Mouse (Mus musculus) ovary, postnatal 10 days (tissue): ENCODE results near the gene Neo1.
"Not testable (repeated sequence)": the region's sequence is repeated elsewhere in the genome, so short reads cannot be mapped to it uniquely, and the experiment has no call there.

Experiments
- DNase-seq: peaks from one replicate; pipeline ENCODE4 v3.0.0; 2022; ENCODE audit warnings: low spot score

Neo1 gene

DNA sequence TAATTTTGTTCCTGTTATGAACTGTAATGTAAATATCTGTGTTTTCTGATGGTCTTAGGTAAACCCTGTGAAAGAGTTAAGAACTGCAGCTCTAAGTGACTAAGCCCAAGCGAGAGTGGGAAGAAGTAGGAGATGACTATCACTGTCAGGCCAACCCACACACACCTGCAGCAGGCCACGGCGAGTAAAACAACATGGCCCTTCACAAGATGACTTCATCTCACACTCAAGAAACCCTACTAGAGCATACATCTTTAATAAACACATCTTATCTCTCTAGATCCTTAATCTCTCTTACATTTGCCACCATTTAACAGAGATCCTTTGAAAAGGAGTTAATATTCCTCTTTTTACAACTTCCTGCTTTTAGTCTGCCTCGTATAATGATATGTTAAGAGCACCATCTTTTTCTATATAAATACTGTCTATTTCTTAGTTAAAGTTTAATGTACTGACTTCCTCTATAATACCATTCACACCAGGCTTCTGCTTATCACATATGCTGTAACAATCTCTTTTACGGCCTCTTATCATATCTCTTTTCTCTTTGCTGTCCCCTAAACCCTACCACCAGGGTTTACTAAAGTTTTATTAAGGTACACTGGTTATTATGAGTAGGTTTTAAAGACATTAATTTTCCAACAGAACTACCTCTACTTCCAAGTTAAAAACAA lies 46.8 kb downstream of the Neo1 start:
- DNase-seq: no peak

GRCm38 (mm10) chr9:58979034-58979433 lies 57.2 kb downstream of the Neo1 start:
- no peak for DNase-seq

- DNase-seq: not testable (repeated sequence)
Observed at GRCm38 (mm10) chr9:58971154-58971553, 65.1 kb downstream of the Neo1 start.

DNA sequence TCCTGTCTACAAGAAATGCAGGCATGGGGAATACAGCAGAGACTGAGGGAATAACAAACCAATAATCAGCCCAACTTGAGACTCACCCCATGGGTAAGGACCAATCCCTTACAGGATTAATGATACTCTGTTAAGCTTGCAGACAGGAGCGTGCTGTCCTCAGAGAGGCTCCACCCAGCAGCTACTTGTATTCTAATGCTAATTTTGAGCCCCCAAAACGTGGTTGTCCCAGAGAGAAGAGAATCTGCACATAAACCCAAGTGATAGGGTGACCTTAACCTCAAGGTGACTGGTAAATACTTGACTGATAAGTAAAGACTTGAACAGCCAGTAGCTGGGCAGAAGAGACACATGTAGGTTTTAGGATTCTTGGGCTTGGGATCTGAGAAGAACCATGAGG lies 68.9 kb downstream of the Neo1 start:
- DNase-seq: no peak

GRCm38 (mm10) chr9:58955507-58955906 lies 80.7 kb downstream of the Neo1 start:
- DNase-seq: no peak

- DNase-seq: not testable (repeated sequence)
Observed at GRCm38 (mm10) chr9:58945910-58946309, 90.3 kb downstream of the Neo1 start.

DNA sequence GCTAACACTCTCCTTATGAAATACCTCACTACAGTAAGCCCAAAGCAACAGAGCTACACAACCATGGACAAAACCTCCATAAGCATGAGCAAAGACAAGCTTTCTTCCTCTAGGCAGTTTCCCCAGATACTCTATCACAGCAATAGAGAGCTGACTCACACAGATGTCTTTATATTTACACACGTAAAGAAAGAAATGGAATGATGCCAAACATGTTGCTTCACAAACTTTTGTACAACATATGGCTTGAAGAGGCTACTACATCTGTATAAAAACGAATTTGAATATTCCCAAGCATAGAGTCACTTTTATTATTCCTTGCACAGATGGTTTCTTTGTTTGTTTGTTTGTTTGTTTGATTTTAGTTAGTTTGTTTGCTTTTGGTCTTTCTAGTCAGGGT lies 101.5 kb downstream of the Neo1 start:
- no peak for DNase-seq

DNA sequence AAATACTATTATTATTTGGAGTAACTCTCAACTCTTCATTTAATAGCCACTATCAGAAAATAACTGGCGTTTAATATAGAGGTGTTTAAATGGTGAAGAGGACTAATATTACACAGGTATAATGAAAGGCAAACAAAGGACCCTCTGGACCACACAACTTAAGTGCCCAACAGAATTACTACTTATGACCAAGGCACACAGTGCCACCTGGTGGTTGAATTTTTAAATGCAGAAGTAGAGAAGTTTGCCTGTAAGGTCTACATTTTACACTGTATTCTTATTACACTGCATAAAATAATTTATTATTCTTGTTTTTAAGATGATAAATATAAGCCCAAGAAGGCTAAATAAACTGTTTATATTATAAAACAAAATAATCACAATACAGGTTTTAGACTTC lies 108.1 kb downstream of the Neo1 start:
- no peak for DNase-seq

DNA sequence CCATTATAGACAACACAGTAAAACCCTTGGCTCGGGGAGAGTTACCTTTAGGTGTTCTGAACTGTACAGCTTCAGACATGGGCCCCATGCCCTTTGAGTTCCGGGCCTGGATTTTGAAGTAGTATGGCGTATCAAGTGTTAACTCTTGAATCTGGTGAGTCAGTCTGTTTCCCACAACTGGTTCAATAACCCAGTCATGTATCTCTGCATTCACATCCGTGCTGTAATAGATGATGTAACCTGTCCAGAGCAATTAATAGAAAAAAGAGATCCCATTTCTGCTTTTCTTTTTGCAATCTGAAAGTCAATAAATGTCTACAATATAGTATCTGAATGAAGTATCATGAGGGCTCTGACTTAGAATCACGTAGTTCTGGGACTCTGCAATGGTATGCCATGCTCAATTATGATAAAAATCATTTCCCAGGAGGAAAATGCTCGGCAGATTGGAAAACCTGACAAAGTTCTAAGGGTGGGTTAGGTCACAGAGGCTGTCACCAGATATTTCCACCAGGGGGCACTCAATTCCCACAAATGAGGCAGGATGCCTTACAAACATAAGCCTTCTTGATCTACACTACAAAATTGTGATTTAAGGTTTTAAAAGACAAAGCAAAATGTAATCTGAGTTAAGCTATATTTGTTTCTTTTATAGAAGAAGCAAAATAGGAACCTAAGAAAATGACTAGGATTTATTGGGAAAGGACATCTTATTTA lies 133.2 kb downstream of the Neo1 start:
- no peak for DNase-seq

- DNase-seq: no peak
Observed at GRCm38 (mm10) chr9:58899602-58900001, 136.6 kb downstream of the Neo1 start.

GRCm38 (mm10) chr9:58891840-58892640 lies 144.2 kb downstream of the Neo1 start:
- DNase-seq: no peak

GRCm38 (mm10) chr9:58890893-58891292 lies 145.3 kb downstream of the Neo1 start:
- no peak for DNase-seq

DNA sequence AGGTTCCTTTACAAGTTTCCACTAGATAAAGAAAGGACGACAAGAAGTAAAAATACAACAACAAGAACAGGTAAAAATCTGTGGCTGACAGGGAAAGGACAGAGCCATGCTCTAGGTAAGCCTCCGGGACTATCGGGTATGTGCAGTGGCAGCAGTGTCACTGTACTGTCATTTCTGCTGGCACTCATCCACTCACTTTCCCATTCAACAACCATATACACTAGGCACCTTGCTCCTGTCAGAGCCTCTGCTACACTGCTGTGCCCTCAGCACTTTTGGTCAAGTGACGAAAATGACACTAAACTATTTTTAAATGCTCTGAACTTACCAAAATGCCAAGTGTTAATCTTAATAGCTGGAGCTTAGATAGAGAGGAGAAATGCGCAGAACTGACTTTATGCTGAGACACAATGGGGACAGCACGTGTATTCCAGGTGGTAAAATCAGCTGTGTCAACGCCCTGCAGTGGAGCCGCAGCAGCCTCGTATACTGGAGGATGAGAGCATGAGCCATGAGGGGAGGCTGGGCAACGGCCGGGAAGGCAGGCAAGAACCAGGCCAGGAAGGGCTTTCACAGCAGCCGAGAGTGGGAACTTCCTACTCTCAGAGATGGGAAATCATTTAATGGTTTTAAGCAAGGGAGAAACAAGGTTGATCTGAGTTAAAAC lies 146.3 kb downstream of the Neo1 start:
- no peak for DNase-seq

DNA sequence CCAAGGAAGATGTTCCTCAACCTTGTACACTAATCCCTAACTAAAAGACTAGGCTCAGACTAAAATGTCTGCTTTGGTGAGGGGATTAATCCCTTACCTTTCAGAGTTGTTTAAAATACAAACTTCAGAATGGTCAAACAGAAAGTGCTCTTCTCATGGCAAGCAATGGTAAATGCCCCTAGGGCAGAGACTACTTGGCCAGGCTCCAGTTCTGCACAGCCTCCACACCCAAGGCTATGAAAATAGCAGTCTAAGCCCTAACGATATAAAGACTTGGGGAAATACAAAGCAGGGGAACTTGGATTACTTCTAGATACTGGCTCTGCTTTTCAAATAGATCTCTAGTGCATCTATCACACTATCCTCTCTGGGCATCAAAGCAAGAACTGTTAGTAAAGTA lies 153.6 kb downstream of the Neo1 start:
- no peak for DNase-seq

- no peak for DNase-seq
Observed at GRCm38 (mm10) chr9:58879836-58880235, 156.4 kb downstream of the Neo1 start.

GRCm38 (mm10) chr9:58876946-58877625 lies 159.2 kb downstream of the Neo1 start:
- DNase-seq: no peak

- no peak for DNase-seq
Observed at GRCm38 (mm10) chr9:58875439-58875838, 160.8 kb downstream of the Neo1 start.

GRCm38 (mm10) chr9:58874354-58874753 lies 161.9 kb downstream of the Neo1 start:
- DNase-seq: no peak

DNA sequence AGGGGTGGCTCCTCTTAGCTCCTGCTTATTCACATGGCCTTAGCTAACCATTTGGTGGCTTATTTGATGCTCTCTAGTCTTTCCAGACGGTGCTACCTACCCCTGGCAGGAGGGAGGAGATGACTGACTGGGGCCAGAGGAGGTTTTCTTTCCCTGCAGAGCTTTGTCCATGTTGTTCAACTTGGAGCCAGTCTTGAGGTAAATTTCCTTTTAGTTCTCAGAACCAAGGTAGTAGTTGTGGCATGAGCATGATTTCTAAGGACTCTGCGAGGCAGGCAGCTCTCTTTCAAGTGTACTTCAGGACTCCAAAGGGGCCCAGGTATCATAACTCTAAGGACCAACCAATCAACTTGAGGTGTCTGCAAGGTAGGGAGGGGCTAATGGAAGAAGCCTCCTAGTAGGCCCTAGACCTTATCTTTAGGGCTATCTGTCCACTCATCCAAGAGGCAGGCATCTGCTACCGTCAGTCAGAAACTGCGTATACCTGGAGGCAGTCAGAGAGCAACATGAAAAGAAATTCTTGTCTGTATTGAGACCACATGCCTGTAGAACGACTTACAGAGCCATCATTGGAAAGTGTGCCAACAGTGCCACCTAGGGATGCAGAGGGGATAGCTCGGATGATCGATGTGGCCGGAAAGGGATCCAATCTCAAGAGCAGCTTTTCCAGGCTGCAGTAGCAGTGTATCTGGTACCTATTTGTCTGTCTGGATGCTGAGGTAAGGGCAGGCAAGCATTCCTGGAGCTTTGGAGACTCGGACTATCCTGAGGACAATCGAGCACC lies 162.5 kb downstream of the Neo1 start:
- DNase-seq: no peak

DNA sequence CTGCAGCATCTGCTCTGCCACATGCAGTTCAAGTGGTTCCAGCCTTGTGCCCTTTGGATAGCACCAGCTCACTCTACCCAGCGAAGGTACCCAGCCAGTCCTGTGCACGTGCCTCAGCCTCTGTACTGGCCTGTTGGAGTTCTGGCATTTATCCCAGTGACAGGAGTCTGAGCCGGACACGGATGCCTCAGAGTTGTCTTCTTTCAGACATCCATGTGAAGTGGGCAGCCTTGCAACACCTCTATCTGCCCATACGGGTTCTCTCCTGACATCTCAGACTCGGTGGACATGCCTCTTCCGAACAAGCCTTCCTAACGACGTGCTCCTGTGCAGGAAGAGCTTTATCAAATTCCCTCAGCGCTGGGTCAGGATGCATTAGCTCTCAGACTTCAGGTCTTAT lies 165.1 kb downstream of the Neo1 start:
- no peak for DNase-seq

GRCm38 (mm10) chr9:58863826-58864225 lies 172.4 kb downstream of the Neo1 start:
- no peak for DNase-seq
